Mouse (Mus musculus) C2C12 (cell line): ENCODE results near the gene Gdi2. TPM values are rescaled to one million over a fixed set of nuclear protein-coding genes. Genes with fewer than 3 reads are reported as not detected.

ENCODE experiments used
- H3K27me3 ChIP-seq: one replicate; pipeline ENCODE4 v1.6.1; 2011; ENCODE audit not compliant: control insufficient read depth, insufficient read depth, insufficient read length
- H3K36me3 ChIP-seq: one replicate; pipeline ENCODE4 v1.6.1; 2011; ENCODE audit not compliant: control insufficient read depth, insufficient read depth
- H3K4me3 ChIP-seq: one replicate; pipeline ENCODE4 v1.5.1; 2011; ENCODE audit warnings: mild to moderate bottlenecking, control low read depth; ENCODE audit not compliant: poor library complexity, insufficient read depth, severe bottlenecking
- H3K79me2 ChIP-seq: one replicate; pipeline ENCODE4 v1.6.1; 2011; ENCODE audit not compliant: control insufficient read depth, insufficient read depth
- H3K79me3 ChIP-seq: one replicate; pipeline ENCODE4 v1.6.1; 2011; ENCODE audit warnings: low read depth, control low read depth
- H3ac ChIP-seq: one replicate; pipeline ENCODE3; 2011; ENCODE audit warnings: low read depth; ENCODE audit not compliant: control insufficient read depth, insufficient read length
- CEBPB ChIP-seq: IDR thresholded peaks from one replicate; pipeline ENCODE4 v1.6.1; 2011; ENCODE audit warnings: low read depth, mild to moderate bottlenecking, control low read depth, moderate library complexity
- CTCF ChIP-seq: IDR thresholded peaks from one replicate; pipeline ENCODE4 v1.5.1; 2011; ENCODE audit not compliant: control insufficient read depth, insufficient read depth, insufficient read length
- FOSL1 ChIP-seq: IDR thresholded peaks from one replicate; pipeline ENCODE4 v1.8.0; 2011; ENCODE audit warnings: mild to moderate bottlenecking, low read length; ENCODE audit not compliant: poor library complexity, insufficient read depth, severe bottlenecking
- MAX ChIP-seq: IDR thresholded peaks from one replicate; pipeline ENCODE4 v1.6.1; 2011; ENCODE audit warnings: mild to moderate bottlenecking, control low read depth
- MYOD1 ChIP-seq: IDR thresholded peaks from one replicate; pipeline ENCODE4 v1.6.1; 2011; ENCODE audit warnings: low read depth; ENCODE audit not compliant: control insufficient read depth, insufficient read length
- MYOG ChIP-seq: IDR thresholded peaks from one replicate; pipeline ENCODE4 v1.6.1; 2011; ENCODE audit not compliant: control insufficient read depth, insufficient read length; ENCODE audit errors: extremely low read depth
- USF1 ChIP-seq: IDR thresholded peaks from one replicate; pipeline ENCODE4 v1.6.1; 2011; ENCODE audit warnings: low read depth, mild to moderate bottlenecking, control low read depth, moderate library complexity
- polyA plus RNA-seq: library from polyadenylated mRNA; unstranded; fragments of >200 nt; fragmentation: generic; extraction: Trizol; gene quantifications from one replicate; pipeline ENCODE4 v1.2.1, GENCODE M21; 2012; ENCODE audit warnings: missing spikeins

The Gdi2 gene
- polyA plus RNA-seq, 1 experiment = 283 TPM

DNA sequence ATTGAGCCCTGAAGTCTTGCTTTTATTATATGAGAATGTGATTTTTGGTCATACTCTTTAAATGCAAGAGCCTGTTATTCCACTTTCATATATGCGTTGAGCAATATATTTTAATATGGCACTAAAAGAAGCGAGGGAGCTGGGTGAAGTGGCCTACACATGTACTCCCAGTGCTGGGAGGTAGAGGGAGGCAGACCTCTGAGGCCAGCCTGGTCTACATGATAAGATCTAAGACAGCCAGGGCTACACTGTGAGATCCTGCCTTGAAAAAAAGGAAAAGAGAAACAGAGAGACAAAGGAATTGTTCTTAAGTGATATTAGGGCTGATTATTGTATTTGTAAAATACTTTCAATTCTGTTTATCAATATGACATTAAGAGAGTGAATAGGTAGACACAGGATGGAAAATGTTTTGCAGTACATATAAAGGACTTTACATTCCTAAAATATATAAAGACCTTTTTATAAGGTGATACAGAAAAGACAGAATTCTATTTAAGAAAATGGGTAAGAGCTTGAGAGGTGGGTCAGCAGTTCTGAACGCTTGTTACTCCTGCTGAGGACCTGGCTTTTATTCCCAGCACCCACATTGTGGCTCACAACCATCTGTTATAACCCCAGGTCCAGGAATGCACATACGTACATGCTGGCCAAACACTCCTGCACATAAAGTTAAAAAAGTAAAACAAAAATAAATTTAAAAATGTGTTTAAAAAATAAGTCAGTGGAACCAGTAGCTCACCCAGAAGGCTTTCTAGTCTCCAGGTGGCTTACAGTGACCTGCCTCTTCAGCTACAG lies 6.4 kb downstream of the Gdi2 start:
- Histone ChIP-seq H3K79me2 (peaks cover 100% of the 10 kb centered on the region), H3K36me3 (peaks cover 42% of the 10 kb centered on the region), H3K79me3 (peaks cover 99% of the 10 kb centered on the region), H3K4me3 (no peak overlapping the region), H3ac (no peak overlapping the region), H3K27me3 (no peaks in the 10 kb centered on the region)
- TF ChIP-seq FOSL1 = no peak
- TF ChIP-seq CEBPB = no peak
- no peak for TF ChIP-seq CTCF
- no peak for TF ChIP-seq USF1
- TF ChIP-seq MYOG = no peak
- no peak for TF ChIP-seq MAX
- no peak for TF ChIP-seq MYOD1

DNA sequence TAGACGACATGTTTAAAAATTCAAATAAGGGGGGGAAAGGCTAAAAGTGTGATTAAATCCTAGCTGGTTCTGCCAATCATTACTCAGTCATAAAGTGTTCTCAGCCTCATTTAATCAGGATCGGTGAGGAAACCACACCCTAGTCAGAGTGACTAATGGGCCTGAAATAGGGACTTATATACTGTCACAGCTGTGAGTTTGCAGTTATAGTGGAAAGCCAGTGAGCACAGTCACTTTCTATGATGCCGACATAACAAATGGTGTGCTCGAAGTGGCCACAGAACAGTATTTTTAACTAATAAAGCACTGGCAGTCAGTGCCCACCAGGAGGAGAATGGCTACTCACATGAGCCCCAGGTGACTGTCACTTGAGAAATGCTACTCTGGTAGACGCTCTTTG lies 7.1 kb downstream of the Gdi2 start:
- H3K36me3 ChIP-seq = peaks cover 45% of the 10 kb centered on the region
- TF ChIP-seq CEBPB (no peak), MYOD1 (no peak), FOSL1 (no peak)
- peaks cover 94% of the 10 kb centered on the region for H3K79me3 ChIP-seq
- H3K79me2 ChIP-seq = peaks cover 100% of the 10 kb centered on the region
- H3K4me3 ChIP-seq = no peak overlapping the region
- H3K27me3 ChIP-seq = no peaks in the 10 kb centered on the region
- H3ac ChIP-seq = no peak overlapping the region

DNA sequence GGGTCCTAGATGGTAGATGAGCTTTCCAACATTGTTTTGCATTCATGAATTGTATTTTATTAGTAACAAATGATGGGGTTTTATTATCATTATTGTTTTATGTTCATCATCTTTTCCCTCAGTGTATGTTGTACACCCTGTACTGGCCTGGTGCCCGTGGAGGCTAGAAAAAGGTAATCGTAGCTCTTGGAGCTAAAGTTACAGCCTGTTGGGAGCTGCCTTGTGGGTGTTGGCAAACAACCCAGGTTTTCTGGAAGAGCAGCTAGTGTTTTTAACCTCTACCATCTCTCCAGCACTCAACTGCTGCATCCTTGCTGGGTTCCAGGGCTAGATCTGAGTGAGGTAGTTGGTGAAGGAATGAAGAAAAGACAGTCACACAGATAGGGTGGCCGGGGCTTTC lies 9.5 kb downstream of the Gdi2 start:
- peaks cover 65% of the 10 kb centered on the region for H3K36me3 ChIP-seq

DNA sequence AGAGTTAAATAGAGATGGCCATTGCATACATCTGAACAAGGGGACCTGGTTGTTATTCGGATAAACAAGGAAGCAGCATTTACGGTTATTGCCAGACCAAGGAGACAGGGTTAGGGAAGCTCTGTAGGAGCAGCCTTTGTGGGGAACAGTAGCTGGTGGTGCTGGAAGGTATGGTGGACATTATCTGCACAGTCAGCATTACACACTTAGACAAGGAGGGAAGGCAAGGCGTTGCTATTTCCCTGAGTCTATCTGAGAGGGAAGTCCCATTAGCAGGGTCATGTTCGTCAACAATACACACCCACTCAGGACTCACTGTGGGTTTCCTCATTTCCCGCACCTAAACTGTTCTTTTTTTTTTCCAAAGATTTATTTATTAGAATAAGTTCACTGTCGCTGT lies 10.0 kb downstream of the Gdi2 start:
- no peak overlapping the region for H3K4me3 ChIP-seq
- H3K79me2 ChIP-seq = peaks cover 97% of the 10 kb centered on the region
- H3K79me3 ChIP-seq = peaks cover 74% of the 10 kb centered on the region
- TF ChIP-seq CTCF (no peak), MYOD1 (no peak), CEBPB (no peak), FOSL1 (no peak), USF1 (no peak), MYOG (no peak), MAX (no peak)
- peaks cover 65% of the 10 kb centered on the region for H3K36me3 ChIP-seq
- H3K27me3 ChIP-seq = no peaks in the 10 kb centered on the region
- H3ac ChIP-seq = no peak overlapping the region

More for the DNA sequence above, 9.5 kb downstream of the Gdi2 start:
- TF ChIP-seq FOSL1 (no peak), MAX (no peak), CEBPB (no peak), MYOD1 (no peak), USF1 (no peak), CTCF (no peak), MYOG (no peak)
- H3K79me3 ChIP-seq = peaks cover 78% of the 10 kb centered on the region
- no peak overlapping the region for H3ac ChIP-seq
- H3K4me3 ChIP-seq = no peak overlapping the region
- H3K79me2 ChIP-seq = peaks cover 97% of the 10 kb centered on the region
- H3K27me3 ChIP-seq = no peaks in the 10 kb centered on the region

GRCm38 (mm10) chr13:3563130-3563529 lies 25.3 kb downstream of the Gdi2 start:
- H3K27me3 ChIP-seq = no peaks in the 10 kb centered on the region
- no peak for TF ChIP-seq CTCF
- TF ChIP-seq FOSL1 = no peak
- peak; percentile 15 for TF ChIP-seq USF1
- H3K79me2 ChIP-seq = peaks cover 2% of the 10 kb centered on the region
- peaks cover 82% of the 10 kb centered on the region for H3K36me3 ChIP-seq
- no peak overlapping the region for H3K4me3 ChIP-seq
- no peak overlapping the region for H3ac ChIP-seq
- peaks cover 4% of the 10 kb centered on the region for H3K79me3 ChIP-seq

DNA sequence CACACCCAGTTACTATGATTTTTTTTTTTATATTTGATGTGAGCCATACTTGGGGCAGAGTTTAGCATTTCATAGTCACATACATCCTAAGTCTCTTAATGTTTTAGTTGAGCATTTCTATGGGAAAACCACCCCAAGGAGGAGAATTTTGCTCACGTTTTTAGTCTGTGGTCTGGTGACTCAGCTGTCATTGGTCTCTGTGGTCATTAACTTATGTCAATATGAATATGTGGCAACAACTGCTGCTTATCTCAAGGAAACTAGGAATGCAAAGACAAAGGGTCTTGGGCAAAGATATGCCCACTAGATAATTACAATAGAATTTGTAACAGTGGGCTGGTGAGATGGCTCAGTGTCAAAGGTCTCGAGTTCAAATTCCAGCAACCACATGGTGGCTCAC lies 26.1 kb downstream of the Gdi2 start:
- Histone ChIP-seq H3K27me3 (no peaks in the 10 kb centered on the region), H3K4me3 (no peak overlapping the region), H3K36me3 (peaks cover 79% of the 10 kb centered on the region), H3K79me3 (peaks cover 4% of the 10 kb centered on the region), H3ac (no peak overlapping the region), H3K79me2 (no peaks in the 10 kb centered on the region)
- TF ChIP-seq FOSL1 (peak; percentile 16), USF1 (peak; percentile 5), CTCF (no peak), MAX (no peak), MYOG (no peak), MYOD1 (peak; percentile 93), CEBPB (peak; percentile 89)
